Mouse (Mus musculus) testis, postnatal 10 days (tissue): ENCODE measurements around the gene Dph5.

Experiments
- DNase-seq: peaks from one replicate; pipeline ENCODE4 v3.0.0; 2021; ENCODE audit warnings: low spot score

Gene Dph5

DNA sequence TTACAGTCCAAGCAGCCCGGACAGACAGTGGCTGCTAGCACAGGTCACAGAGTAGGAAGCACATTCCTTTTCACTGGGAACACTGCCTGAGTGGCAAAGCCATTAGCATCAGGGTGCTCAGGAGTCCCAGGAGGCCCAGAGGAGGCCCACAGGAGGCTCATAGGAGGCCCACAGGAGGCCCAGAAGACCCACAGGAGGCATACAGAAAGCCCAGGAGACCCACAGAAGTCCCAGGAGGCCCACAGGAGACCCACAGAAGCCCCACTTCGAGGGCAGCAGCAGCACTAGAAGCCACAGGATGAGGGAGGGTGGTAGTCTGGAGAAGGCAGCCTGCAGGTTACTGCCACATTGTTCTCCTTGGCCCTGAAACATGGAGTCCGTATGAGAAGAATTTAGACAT is 65.5 kb downstream of the Dph5 start:
- no peak for DNase-seq

DNA sequence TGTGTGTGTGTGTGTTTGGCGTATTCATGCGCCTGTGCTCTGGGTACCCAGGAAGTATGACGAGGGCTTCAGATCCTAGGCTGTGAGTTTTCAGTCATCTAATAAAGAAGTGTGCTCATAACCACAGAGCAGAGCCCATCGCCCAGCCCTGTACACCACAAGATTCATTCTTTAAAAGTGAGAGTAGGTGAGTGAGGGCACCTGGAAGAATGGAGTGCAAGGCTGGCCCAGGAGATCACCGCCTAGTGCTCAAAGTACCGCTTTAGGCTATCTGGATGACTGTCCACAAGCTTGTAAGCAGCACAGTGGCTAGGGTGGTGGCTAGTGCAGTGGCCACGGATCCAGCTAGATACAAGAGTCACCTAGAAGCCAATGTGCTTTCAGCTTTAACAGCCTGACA is 69.6 kb downstream of the Dph5 start:
- DNase-seq, result no peak

DNA sequence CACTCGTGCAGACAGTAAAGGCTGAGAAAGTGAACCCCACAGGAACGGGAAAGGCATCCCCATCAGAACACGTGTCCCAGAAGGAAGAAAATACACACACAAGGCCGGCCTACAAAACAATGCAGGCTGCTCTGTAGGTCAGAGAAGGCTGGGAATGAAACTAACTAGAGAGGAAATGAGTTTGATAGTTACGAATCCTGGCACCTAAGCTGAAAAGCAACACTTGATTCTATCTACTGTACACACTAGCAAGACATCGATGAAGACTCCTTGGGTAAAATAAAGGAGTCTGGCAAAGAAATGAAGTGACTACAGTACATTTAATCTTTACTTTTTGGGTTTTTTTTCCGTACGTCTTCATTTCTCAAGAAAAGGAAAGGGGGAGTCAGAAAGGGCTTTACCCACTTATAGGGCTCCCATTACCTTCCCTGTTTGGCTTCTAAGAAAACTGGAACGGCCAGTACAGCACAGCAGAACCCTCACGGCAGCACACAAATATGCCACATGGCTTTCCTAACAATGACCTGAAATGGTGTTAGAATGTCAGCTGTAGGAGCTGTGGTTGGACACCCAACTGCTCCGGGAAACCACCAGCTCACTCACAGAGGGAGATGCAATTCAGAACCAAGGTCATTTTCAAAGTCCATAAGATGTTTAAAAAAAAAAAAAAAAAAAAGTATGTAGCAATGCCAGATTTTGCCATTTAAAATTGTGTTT is 73.8 kb downstream of the Dph5 start:
- DNase-seq, result no peak

DNA sequence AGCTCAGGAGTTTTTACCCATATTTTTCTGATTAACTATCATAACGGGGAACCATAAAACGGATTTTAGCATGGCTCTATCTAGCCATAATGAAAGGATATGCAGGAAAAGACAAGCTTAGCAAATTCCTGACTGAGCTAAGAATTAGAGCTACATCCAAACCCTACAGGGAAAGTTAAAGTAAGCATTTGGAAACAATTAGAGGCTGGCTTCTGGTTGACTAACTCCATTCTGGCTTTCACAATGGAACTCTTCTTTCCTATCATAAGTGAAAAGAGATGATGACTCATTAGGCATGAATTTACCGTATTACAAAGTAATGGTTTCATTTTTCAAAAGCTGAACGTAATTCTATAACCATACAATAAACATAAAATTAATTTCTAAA is 74.4 kb downstream of the Dph5 start:
- no peak for DNase-seq

DNA sequence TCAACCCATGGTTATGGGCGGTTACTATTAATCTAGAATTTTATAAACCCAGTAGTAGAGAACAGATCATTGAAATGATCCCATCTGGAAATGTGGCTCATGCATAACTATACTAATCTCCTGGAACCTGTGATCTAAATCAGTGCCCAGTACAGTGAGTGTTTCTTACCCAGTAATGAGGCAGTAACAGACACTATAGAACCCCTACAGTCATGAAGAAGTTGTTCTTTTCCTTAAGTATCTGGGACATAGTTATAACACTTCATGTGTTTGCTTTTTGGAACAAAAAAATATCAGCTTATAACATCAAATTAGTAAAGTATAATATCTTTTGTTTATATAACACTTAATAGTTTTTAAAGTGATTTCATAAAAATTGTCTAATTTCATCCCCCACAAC is 76.0 kb downstream of the Dph5 start:
- no peak for DNase-seq

DNA sequence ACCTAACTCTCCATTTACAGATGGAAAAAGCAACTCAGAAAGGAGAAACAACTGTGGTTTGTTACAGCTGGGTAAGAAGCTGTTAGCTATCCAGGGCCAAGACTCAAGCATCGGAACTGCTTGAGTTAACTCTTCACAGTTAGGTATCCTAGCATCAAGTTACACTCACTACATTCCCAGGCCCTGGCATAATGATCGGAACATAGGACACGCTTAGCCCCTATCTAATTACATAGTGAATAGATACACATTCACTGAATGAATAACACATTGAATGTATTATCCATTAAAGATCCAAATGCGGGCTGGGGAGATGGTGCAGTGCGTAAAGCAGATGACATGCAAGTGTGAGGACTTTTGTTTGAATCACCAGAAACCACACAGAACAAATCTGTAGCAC is 76.4 kb downstream of the Dph5 start:
- no peak for DNase-seq

DNA sequence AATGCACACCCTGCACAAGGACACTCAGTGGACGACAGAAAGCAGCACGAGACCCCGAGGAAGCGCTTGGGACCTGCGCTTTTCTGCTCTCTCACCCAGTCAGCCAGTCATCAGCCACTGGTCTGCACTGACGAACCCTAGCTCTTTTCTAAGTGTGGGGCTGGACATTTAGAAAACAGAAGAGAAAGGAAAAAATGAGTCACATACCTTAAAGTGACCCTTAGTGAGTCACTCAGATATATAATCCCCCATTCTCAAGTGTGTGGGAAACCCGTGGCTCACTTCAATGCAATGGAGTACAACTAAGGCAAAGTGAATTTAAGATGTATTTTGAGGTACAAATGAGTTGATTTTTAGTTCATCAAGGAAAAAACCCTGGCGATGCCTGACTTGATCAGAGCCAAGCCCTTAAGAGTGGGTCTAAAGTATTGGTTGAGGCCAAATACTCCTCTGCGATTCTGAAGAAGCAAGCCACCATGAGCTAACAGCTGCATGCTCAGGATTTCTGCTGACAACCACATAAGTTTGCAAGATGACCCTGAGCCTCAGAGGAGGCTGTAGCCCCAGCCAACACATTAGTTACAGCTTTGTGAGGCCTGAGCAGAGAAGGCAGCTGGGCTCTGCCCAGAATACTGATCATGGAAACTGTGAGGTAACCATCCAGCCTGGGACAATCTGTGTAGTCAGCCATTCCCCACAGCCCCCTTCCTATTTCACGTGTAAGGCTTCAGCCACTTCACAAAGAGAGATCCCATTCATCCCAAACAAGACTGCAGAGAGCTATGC is 81.3 kb downstream of the Dph5 start:
- no peak for DNase-seq

DNA sequence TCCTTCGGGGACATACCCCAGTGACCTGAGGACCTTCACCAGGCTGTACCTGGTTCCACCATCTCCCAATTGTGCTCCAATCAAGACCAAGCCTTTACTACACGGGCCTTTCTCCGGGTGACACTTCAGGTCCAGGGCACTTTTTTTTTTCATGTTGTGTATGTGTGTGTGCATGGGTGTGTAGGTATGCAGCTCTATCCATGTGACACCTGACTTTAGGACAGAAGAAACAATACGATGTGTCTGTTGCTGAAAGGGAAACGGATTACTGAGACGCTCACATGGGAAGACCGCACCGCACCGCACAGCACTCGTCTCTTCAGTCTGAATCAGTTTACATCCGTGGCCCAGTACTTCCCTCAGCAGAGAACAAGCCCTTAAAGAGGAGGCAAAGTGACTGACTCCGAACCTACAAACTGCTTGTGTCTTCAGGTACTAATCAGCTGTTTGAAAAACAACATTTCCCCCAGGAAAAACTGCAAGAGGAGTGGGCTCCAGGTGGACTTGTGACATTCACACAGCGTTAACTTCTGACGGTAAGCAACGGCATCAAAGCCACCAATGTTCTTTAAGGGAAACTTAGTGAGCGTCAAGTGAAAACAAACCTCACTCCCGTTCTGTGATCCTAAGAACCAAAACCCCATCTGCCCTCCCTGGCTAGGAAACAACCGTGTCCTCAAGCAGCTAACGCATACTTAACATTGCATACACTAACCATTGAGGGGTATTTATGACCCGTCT is 83.6 kb downstream of the Dph5 start:
- DNase-seq, result no peak

DNA sequence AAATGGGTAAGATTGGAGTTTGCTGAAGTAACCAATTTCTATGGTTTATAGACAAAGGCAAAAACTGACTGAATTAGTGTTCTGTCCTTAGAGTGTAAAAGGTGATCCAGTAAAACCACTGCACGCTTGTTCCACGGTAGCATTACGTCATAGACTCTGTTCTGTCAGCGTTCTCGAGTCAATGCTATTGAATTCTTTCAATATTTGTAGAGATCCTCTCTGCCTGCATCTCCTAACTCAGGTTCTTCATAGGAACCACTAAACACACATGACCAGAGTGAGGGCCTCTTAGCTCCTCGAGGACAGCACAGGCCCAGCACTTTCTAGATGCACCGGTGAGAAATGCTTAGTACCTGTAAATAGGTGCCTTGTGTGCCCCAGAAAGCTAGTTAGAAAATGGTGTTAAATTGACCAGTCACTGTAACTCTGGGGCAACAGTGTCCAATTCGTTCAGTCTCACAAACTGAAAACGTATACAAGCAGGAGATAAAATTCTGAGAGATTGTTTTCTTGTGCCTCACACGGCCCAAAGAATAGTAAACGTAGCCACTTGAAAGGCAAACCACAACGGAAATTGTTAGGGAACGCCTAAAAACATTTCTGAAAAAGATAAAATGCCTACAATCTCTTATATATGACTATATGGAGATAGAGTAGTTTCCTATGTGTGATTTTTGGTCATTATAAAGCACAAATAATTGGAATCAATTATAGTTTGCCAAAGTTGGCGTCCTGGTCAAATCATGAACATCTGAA is 84.4 kb downstream of the Dph5 start:
- no peak for DNase-seq

DNA sequence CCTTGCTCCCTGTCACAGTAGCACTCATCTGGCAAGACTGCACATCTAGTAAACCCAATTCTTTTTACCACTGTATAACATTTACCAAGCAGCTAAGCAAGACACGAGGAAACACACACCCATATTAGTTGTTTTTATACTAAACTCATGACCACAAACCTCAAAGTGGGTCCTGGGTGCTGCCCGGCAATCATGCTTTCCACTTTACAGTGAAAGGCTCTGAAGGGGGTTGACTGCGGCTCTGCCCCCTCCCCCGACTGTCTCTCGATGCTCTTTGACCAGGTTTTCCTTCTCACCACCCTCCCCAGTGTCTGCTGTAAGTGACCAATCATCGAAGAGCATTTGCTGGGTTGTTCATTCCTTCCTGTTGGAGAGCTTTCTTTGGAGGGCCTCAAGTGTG is 86.6 kb downstream of the Dph5 start:
- DNase-seq, result no peak

DNA sequence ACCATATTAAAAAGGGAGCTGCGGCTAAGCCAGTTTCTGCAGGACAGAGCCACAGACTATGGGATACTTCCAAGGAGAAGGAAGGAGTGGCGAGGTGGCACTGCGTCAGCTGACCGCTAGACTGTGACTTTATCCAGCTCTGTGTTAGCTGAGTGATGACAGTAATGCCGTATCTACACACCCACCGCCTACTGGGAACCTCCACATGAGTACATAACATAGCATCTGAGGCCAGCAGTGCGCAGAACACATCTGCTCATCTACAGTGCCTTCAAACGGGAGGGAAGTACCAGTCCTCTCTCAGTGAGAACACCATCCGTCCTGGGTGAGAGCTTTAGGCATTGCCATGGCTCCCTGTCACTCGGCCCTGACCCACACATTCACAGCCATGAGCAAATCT is 87.4 kb downstream of the Dph5 start:
- DNase-seq, result no peak

DNA sequence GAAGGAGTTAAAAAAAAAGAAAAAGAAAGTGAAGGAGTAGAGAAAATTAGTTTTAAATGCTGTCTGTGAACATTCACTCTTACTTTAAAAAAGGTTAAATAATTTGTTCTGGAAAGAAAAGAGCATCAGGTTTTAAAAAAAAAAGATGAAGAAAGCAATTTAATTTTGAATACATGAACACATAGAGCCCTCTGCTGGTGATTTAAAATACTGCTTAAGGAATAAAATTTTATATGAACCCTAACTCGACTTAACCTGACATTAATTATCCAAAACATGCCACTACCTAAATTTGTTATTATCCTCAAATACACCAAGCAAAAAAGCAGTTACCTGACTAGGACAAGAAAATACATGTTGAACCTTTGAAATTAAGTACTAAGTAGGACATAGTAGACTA is 91.4 kb downstream of the Dph5 start:
- no peak for DNase-seq

DNA sequence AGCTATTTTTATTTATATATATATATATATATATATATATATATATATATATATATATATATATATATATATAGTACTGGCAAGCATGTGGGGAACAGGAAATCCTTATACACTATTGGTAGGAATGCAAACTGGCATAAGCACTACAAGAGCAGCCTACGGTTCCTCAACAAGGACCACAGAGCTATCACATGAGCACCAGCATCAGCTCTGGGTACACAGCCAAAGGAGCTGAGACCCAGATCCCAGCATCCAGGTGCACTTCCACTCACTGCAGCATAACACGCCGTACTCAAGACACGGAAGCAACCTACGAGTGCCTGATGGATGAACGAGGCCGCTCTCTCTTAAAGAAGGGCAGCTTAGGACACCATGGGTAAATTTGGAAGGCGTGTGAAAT is 95.6 kb downstream of the Dph5 start:
- DNase-seq, result no peak
